Mouse (Mus musculus) retina, postnatal 1 day (tissue): ENCODE data around the gene Eaf1.
"Not testable (repeated sequence)": the region's sequence is repeated elsewhere in the genome, so short reads cannot be mapped to it uniquely, and the experiment has no call there.

Experiments
- DNase-seq: peaks from one replicate; pipeline ENCODE4 v3.0.0-alpha.2; 2012

Gene Eaf1

GRCm38 (mm10) chr14:31494349-31494974, at the start of gene Eaf1:
Gene Eaf1, plus strand, starts transcription at chr14:31494399.
- DNase-seq, result no peak

- no peak for DNase-seq
Measured at GRCm38 (mm10) chr14:31448994-31449393, 45.2 kb upstream of the Eaf1 start.

GRCm38 (mm10) chr14:31453946-31454345, 40.3 kb upstream of the Eaf1 start:
- not testable (repeated sequence) for DNase-seq

GRCm38 (mm10) chr14:31454849-31455566, 39.2 kb upstream of the Eaf1 start:
- no peak for DNase-seq

GRCm38 (mm10) chr14:31456064-31456721, 38.0 kb upstream of the Eaf1 start:
- no peak for DNase-seq

GRCm38 (mm10) chr14:31458006-31458405, 36.2 kb upstream of the Eaf1 start:
- no peak for DNase-seq

GRCm38 (mm10) chr14:31462226-31462625, 32.0 kb upstream of the Eaf1 start:
- DNase-seq, result not testable (repeated sequence)

- DNase-seq, result peak; percentile 20
Measured at GRCm38 (mm10) chr14:31462886-31463285, 31.3 kb upstream of the Eaf1 start.

- DNase-seq, result peak; percentile 33
Measured at GRCm38 (mm10) chr14:31464176-31464575, 30.0 kb upstream of the Eaf1 start.

GRCm38 (mm10) chr14:31469711-31470110, 24.5 kb upstream of the Eaf1 start:
- DNase-seq, result no peak

- DNase-seq, result peak; percentile 80
Measured at GRCm38 (mm10) chr14:31472451-31473061, 21.6 kb upstream of the Eaf1 start.

- DNase-seq, result no peak
Measured at GRCm38 (mm10) chr14:31473297-31473696, 20.9 kb upstream of the Eaf1 start.

- no peak for DNase-seq
Measured at GRCm38 (mm10) chr14:31482417-31482816, 11.8 kb upstream of the Eaf1 start.

GRCm38 (mm10) chr14:31486465-31486864, 7.7 kb upstream of the Eaf1 start:
- no peak for DNase-seq

GRCm38 (mm10) chr14:31488055-31488454, 6.1 kb upstream of the Eaf1 start:
- DNase-seq, result no peak

- DNase-seq, result no peak
Measured at GRCm38 (mm10) chr14:31493901-31494300, 298 bp upstream of the Eaf1 start.

GRCm38 (mm10) chr14:31494975-31495455, 816 bp downstream of the Eaf1 start, which contains the start of gene Mettl6:
Gene Mettl6, minus strand, starts transcription at chr14:31495040.
- peak; percentile 95 for DNase-seq

- DNase-seq, result peak; percentile 14
Measured at GRCm38 (mm10) chr14:31495538-31495937, 1.3 kb downstream of the Eaf1 start.

GRCm38 (mm10) chr14:31496241-31496646, 2.0 kb downstream of the Eaf1 start:
- peak; percentile 14 for DNase-seq

- no peak for DNase-seq
Measured at GRCm38 (mm10) chr14:31499526-31499925, 5.3 kb downstream of the Eaf1 start.

GRCm38 (mm10) chr14:31503406-31503805, 9.2 kb downstream of the Eaf1 start:
- no peak for DNase-seq

- DNase-seq, result no peak
Measured at GRCm38 (mm10) chr14:31506456-31506855, 12.3 kb downstream of the Eaf1 start.

GRCm38 (mm10) chr14:31509911-31510310, 15.7 kb downstream of the Eaf1 start:
- DNase-seq, result no peak
